Mouse (Mus musculus) leukemia stem cell, adult 10-12 weeks (primary cell): ENCODE results near the gene Upk3bl. TPM values are rescaled to one million over a fixed set of nuclear protein-coding genes. Genes with fewer than 3 reads are reported as not detected.

Experiments
- polyA plus RNA-seq: library from polyadenylated mRNA; stranded (reverse); fragments of >175 nt; gene quantifications from 2 replicates; pipeline ENCODE4 v1.2.3, GENCODE M21; 2012; ENCODE audit warnings: low replicate concordance

The Upk3bl gene
- polyA plus RNA-seq, result not detected in 2 replicates

GRCm38 (mm10) chr5:136054301-136055077 is at the start of gene Upk3bl:
TSS of gene Upk3bl (plus strand) at chr5:136054492.

GRCm38 (mm10) chr5:136038258-136039214 is 15.8 kb upstream of the Upk3bl start, which contains the start of gene Upk3b:
TSS of gene Upk3b (plus strand) at chr5:136038496.

GRCm38 (mm10) chr5:136083669-136084107 is 29.4 kb downstream of the Upk3bl start, which contains the start of gene Rasa4:
TSS of gene Rasa4 (plus strand) at chr5:136083916.

Other genes starting within 250 kb of the Upk3bl start
- not detected in 2 replicates for gene Srrm3, start 247.6 kb upstream of the Upk3bl start, polyA plus RNA-seq
- gene Hspb1, start 166.6 kb upstream of the Upk3bl start, polyA plus RNA-seq, result 0.27 and 0.68 TPM in 2 replicates
- gene Ywhag, start 119.9 kb upstream of the Upk3bl start, polyA plus RNA-seq, result 66.6 and 168 TPM in 2 replicates
- 0.08 and 0.55 TPM in 2 replicates for gene Ssc4d, start 80.0 kb upstream of the Upk3bl start, polyA plus RNA-seq
- not detected in 2 replicates for gene Zp3, start 74.4 kb upstream of the Upk3bl start, polyA plus RNA-seq
- 22.8 and 36.0 TPM in 2 replicates for gene Dtx2, start 59.7 kb upstream of the Upk3bl start, polyA plus RNA-seq
- gene Upk3b, start 16.0 kb upstream of the Upk3bl start, polyA plus RNA-seq, result 0.14 and 0.20 TPM in 2 replicates
- 8.1 and 9.3 TPM in 2 replicates for gene Rasa4, start 29.4 kb downstream of the Upk3bl start, polyA plus RNA-seq
- gene Polr2j, start 62.1 kb downstream of the Upk3bl start, polyA plus RNA-seq, result 16.3 and 42.3 TPM in 2 replicates
- 98.4 and 153 TPM in 2 replicates for gene Lrwd1, start 81.6 kb downstream of the Upk3bl start, polyA plus RNA-seq
- gene Alkbh4, start 81.7 kb downstream of the Upk3bl start, polyA plus RNA-seq, result 36.7 and 46.7 TPM in 2 replicates
- gene Orai2, start 116.2 kb downstream of the Upk3bl start, polyA plus RNA-seq, result 16.6 and 22.8 TPM in 2 replicates
- 15.0 and 69.6 TPM in 2 replicates for gene Prkrip1, start 144.5 kb downstream of the Upk3bl start, polyA plus RNA-seq
- gene Sh2b2, start 192.1 kb downstream of the Upk3bl start, polyA plus RNA-seq, result 19.7 and 31.1 TPM in 2 replicates